Mouse (Mus musculus) C2C12 (cell line): ENCODE measurements around the gene Fam19a3.

Source experiments
- CTCF ChIP-seq: IDR thresholded peaks from one replicate; pipeline ENCODE4 v1.5.1; 2011; ENCODE audit not compliant: control insufficient read depth, insufficient read depth, insufficient read length
- FOSL1 ChIP-seq: IDR thresholded peaks from one replicate; pipeline ENCODE4 v1.8.0; 2011; ENCODE audit warnings: mild to moderate bottlenecking, low read length; ENCODE audit not compliant: poor library complexity, insufficient read depth, severe bottlenecking
- MAX ChIP-seq: IDR thresholded peaks from one replicate; pipeline ENCODE4 v1.6.1; 2011; ENCODE audit warnings: mild to moderate bottlenecking, control low read depth
- MYOD1 ChIP-seq: IDR thresholded peaks from one replicate; pipeline ENCODE4 v1.6.1; 2011; ENCODE audit warnings: low read depth; ENCODE audit not compliant: control insufficient read depth, insufficient read length
- USF1 ChIP-seq: IDR thresholded peaks from one replicate; pipeline ENCODE4 v1.6.1; 2011; ENCODE audit warnings: low read depth, mild to moderate bottlenecking, control low read depth, moderate library complexity

DNA sequence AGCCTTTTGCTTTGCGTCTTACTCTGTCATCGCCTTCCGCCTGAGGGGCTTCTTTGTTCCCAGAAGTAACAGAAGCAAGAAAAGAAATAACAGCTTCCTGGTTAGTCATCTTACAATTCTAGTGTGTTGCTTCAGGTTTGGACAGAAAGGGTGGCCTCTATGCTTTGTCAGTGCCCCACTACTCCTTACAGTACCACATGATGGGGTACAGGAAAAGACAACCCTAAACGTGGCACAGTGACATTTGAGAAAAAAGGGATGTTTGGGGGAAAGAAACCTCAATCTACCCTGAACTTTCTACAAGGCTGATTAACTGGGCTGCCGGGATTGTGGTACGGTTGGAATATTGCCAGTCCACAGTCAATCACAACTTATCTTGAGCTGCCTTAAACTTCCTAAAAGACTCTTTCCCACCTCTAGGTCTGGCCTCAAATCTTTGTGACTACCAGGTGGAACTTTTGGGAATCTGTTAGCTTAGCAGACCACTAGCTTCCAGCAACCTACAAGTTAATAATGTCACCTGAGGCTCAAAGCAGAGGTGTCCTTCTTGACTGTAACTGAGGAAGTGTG lies 52.3 kb downstream of the Fam19a3 start:
- no peak for TF ChIP-seq CTCF
- TF ChIP-seq MYOD1 = no peak
- TF ChIP-seq USF1 = no peak
- TF ChIP-seq MAX = no peak
- no peak for TF ChIP-seq FOSL1
